Mouse (Mus musculus): ENCODE results near the gene Rap2a. TPM values are rescaled to one million over a fixed set of nuclear protein-coding genes. Genes with fewer than 3 reads are reported as not detected.

Gene Rap2a
- polyA plus RNA-seq, 1 experiment from 2014 or later: 5.5 TPM

GRCm38 (mm10) chr14:120463938-120464727 is 14.1 kb upstream of the Rap2a start:
- no peak overlapping the region for H3K4me2 ChIP-seq (ENCODE audit: low read depth, low read length)
- no peak overlapping the region for H3K4me3 ChIP-seq (ENCODE audit: low read length)
- no peaks in the 10 kb centered on the region for H3K4me1 ChIP-seq (ENCODE audit: control insufficient read depth, insufficient read depth, low read length)
- H3K27me3 ChIP-seq (replicated peaks; ENCODE audit: control insufficient read depth, insufficient read depth, low read length): no peaks in the 10 kb centered on the region
- no peak for ATAC-seq
- H3K36me3 ChIP-seq (ENCODE audit: control insufficient read depth, insufficient read depth, low read length): no peaks in the 10 kb centered on the region
- WGBS: 92% methylated on average over 3 of the region's 3 CpGs
- H3K9ac ChIP-seq (ENCODE audit: low read depth, low read length): no peak overlapping the region
- H3K27ac ChIP-seq (ENCODE audit: low read length): no peak overlapping the region
- H3K9me3 ChIP-seq (ENCODE audit: control insufficient read depth, low read length): no peaks in the 10 kb centered on the region

- 81% methylated on average over 4 of the region's 4 CpGs for WGBS
- H3K4me2 ChIP-seq (ENCODE audit: low read depth, low read length): no peak overlapping the region
- no peak for ATAC-seq
These were observed 11.4 kb upstream of the Rap2a start for GRCm38 (mm10) chr14:120466816-120467215.

GRCm38 (mm10) chr14:120469126-120469790 is 9.0 kb upstream of the Rap2a start:
- Histone ChIP-seq H3K27ac (ENCODE audit: low read length) (no peak overlapping the region), H3K9ac (ENCODE audit: low read depth, low read length) (no peak overlapping the region), H3K4me1 (ENCODE audit: control insufficient read depth, insufficient read depth, low read length) (no peaks in the 10 kb centered on the region), H3K36me3 (ENCODE audit: control insufficient read depth, insufficient read depth, low read length) (no peaks in the 10 kb centered on the region), H3K9me3 (ENCODE audit: control insufficient read depth, low read length) (no peaks in the 10 kb centered on the region), H3K4me3 (ENCODE audit: low read length) (no peak overlapping the region), H3K4me2 (ENCODE audit: low read depth, low read length) (no peak overlapping the region), H3K27me3 (replicated peaks; ENCODE audit: control insufficient read depth, insufficient read depth, low read length) (no peaks in the 10 kb centered on the region)
- ATAC-seq: no peak
- 80% methylated on average over 14 of the region's 14 CpGs for WGBS

More at GRCm38 (mm10) chr14:120466816-120467215, 11.4 kb upstream of the Rap2a start:
- no peaks in the 10 kb centered on the region for H3K4me1 ChIP-seq (ENCODE audit: control insufficient read depth, insufficient read depth, low read length)
- H3K9ac ChIP-seq (ENCODE audit: low read depth, low read length): no peak overlapping the region
- no peaks in the 10 kb centered on the region for H3K9me3 ChIP-seq (ENCODE audit: control insufficient read depth, low read length)
- H3K27me3 ChIP-seq (replicated peaks; ENCODE audit: control insufficient read depth, insufficient read depth, low read length): no peaks in the 10 kb centered on the region
- no peak overlapping the region for H3K27ac ChIP-seq (ENCODE audit: low read length)
- H3K36me3 ChIP-seq (ENCODE audit: control insufficient read depth, insufficient read depth, low read length): no peaks in the 10 kb centered on the region
- H3K4me3 ChIP-seq (ENCODE audit: low read length): no peak overlapping the region

DNA sequence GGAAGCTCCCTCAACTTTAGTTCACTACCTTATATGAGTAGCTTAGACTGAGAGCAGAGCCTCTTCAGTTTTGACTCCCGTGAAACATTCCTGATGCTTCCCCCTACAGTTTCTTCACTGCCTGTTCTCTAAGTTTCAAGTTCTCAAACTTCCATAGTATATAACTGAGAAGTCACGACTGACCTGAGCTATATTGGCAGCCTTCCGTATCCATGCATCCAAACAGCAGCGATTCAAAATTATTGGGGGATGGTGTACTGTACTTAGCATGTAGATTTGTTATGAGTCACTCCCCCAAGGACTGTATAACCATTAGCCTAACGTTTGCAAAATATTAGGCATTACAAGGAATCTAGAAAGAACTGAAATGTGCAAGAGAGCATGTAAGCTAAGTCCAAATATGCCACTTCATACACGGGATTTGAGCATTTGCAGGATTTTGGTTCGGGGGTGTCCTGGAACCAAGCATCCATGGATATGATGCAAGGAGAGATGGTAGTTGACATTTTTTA is 2.0 kb upstream of the Rap2a start:
- no peak for ATAC-seq
- no peak overlapping the region for H3K4me3 ChIP-seq (ENCODE audit: low read length)
- WGBS: 68% methylated on average over 7 of the region's 7 CpGs
- H3K27me3 ChIP-seq (replicated peaks; ENCODE audit: control insufficient read depth, insufficient read depth, low read length): no peaks in the 10 kb centered on the region
- no peaks in the 10 kb centered on the region for H3K36me3 ChIP-seq (ENCODE audit: control insufficient read depth, insufficient read depth, low read length)
- no peaks in the 10 kb centered on the region for H3K9me3 ChIP-seq (ENCODE audit: control insufficient read depth, low read length)
- H3K27ac ChIP-seq (ENCODE audit: low read length): no peak overlapping the region
- no peak overlapping the region for H3K9ac ChIP-seq (ENCODE audit: low read depth, low read length)
- peaks cover 3% of the 10 kb centered on the region; the same call in 1 of the 2 replicates for H3K4me1 ChIP-seq (ENCODE audit: control insufficient read depth, insufficient read depth, low read length)
- H3K4me2 ChIP-seq (ENCODE audit: low read depth, low read length): peak overlapping the region; percentile 57; the same call in 1 of the 2 replicates

GRCm38 (mm10) chr14:120477288-120477981 is 809 bp upstream of the Rap2a start:
- Histone ChIP-seq H3K9me3 (ENCODE audit: control insufficient read depth, low read length) (no peaks in the 10 kb centered on the region), H3K4me2 (ENCODE audit: low read depth, low read length) (peak overlapping the region; percentile 57), H3K27ac (ENCODE audit: low read length) (peak overlapping the region; percentile 98), H3K4me1 (ENCODE audit: control insufficient read depth, insufficient read depth, low read length) (peaks cover 7% of the 10 kb centered on the region; the same call in 1 of the 2 replicates), H3K4me3 (ENCODE audit: low read length) (peak overlapping the region; percentile 88), H3K9ac (ENCODE audit: low read depth, low read length) (peak overlapping the region; percentile 86), H3K27me3 (replicated peaks; ENCODE audit: control insufficient read depth, insufficient read depth, low read length) (no peaks in the 10 kb centered on the region), H3K36me3 (ENCODE audit: control insufficient read depth, insufficient read depth, low read length) (no peaks in the 10 kb centered on the region)
- under 1% methylated on average over 46 of the region's 46 CpGs for WGBS
- ATAC-seq: peak; percentile 94

DNA sequence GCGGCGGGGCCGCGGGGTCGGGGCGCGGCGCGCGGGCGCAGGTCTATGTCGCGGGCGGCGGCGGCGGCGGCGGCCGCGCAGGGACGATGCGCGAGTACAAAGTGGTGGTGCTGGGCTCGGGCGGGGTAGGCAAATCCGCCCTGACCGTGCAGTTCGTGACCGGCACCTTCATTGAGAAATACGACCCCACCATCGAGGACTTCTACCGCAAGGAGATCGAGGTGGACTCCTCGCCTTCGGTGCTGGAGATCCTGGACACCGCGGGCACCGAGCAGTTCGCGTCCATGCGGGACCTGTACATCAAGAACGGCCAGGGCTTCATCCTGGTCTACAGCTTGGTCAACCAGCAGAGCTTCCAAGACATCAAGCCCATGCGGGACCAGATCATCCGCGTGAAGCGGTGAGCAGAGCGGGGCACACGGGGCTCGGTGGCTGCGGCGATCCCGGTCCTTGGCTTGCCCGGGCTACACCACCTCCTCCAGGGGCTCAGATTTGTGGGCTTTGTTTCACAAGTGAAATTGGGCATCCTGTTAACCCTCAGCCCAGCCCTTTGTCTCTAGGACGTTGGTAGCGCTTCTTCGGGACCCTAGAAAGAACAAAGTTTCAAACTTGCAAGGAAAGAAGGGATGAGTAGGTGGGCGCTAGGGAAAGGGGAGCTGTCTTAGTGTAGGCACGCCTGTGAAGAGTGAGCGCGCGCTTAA is 547 bp downstream of the Rap2a start:
- H3K9me3 ChIP-seq (ENCODE audit: control insufficient read depth, low read length): no peaks in the 10 kb centered on the region
- no peaks in the 10 kb centered on the region for H3K36me3 ChIP-seq (ENCODE audit: control insufficient read depth, insufficient read depth, low read length)
- peaks cover 7% of the 10 kb centered on the region; the same call in 1 of the 2 replicates for H3K4me1 ChIP-seq (ENCODE audit: control insufficient read depth, insufficient read depth, low read length)
- ATAC-seq: peak; percentile 40
- H3K9ac ChIP-seq (ENCODE audit: low read depth, low read length): peak overlapping the region; percentile 84
- H3K27ac ChIP-seq (ENCODE audit: low read length): peak overlapping the region; percentile 91
- under 1% methylated on average over 62 of the region's 62 CpGs for WGBS
- H3K27me3 ChIP-seq (replicated peaks; ENCODE audit: control insufficient read depth, insufficient read depth, low read length): no peaks in the 10 kb centered on the region
- H3K4me3 ChIP-seq (ENCODE audit: low read length): peak overlapping the region; percentile 88
- H3K4me2 ChIP-seq (ENCODE audit: low read depth, low read length): peak overlapping the region; percentile 84

DNA sequence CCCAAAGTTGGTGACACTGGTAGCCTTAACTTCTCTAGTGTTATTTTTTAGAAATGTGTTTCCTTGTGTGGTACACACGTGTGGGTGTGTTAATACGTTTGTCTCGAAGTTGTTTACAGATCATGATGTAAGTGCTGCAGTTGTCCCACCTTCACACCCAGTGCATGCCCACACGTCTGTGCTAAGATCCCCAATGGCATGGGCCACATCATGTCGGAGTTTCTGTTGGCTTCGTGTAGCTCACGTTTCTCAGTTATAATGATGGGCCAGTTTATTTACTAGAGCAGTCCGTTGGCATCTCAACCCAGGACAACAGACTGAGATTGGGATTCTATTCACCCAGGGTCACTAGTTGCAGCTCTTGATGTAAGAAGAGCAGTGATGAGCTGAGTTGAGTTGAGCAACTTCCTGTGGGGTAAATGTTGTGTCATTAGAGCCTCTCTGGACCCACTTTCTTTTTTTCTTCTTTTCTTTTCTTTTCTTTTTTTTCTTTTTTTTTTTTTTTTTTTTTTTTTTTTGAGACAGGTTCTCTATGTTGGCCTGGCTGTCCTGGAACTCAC is 2.2 kb downstream of the Rap2a start:
- no peaks in the 10 kb centered on the region for H3K27me3 ChIP-seq (replicated peaks; ENCODE audit: control insufficient read depth, insufficient read depth, low read length)
- H3K9me3 ChIP-seq (ENCODE audit: control insufficient read depth, low read length): no peaks in the 10 kb centered on the region
- no peak overlapping the region for H3K27ac ChIP-seq (ENCODE audit: low read length)
- peaks cover 7% of the 10 kb centered on the region; the same call in 1 of the 2 replicates for H3K4me1 ChIP-seq (ENCODE audit: control insufficient read depth, insufficient read depth, low read length)
- peak overlapping the region; percentile 17 for H3K4me3 ChIP-seq (ENCODE audit: low read length)
- H3K9ac ChIP-seq (ENCODE audit: low read depth, low read length): no peak overlapping the region
- no peaks in the 10 kb centered on the region for H3K36me3 ChIP-seq (ENCODE audit: control insufficient read depth, insufficient read depth, low read length)
- H3K4me2 ChIP-seq (ENCODE audit: low read depth, low read length): peak overlapping the region; percentile 23
- 73% methylated on average over 8 of the region's 8 CpGs for WGBS
- no peak for ATAC-seq

GRCm38 (mm10) chr14:120480927-120481326 is 2.7 kb downstream of the Rap2a start:
- WGBS: 93% methylated on average over 4 of the region's 4 CpGs
- H3K4me3 ChIP-seq (ENCODE audit: low read length): peak overlapping the region; percentile 16; the same call in 1 of the 2 replicates
- no peaks in the 10 kb centered on the region for H3K9me3 ChIP-seq (ENCODE audit: control insufficient read depth, low read length)
- H3K27ac ChIP-seq (ENCODE audit: low read length): no peak overlapping the region
- H3K4me2 ChIP-seq (ENCODE audit: low read depth, low read length): peak overlapping the region; percentile 23
- no peaks in the 10 kb centered on the region for H3K36me3 ChIP-seq (ENCODE audit: control insufficient read depth, insufficient read depth, low read length)
- no peak overlapping the region for H3K9ac ChIP-seq (ENCODE audit: low read depth, low read length)
- ATAC-seq: no peak
- peaks cover 7% of the 10 kb centered on the region; the same call in 1 of the 2 replicates for H3K4me1 ChIP-seq (ENCODE audit: control insufficient read depth, insufficient read depth, low read length)
- no peaks in the 10 kb centered on the region for H3K27me3 ChIP-seq (replicated peaks; ENCODE audit: control insufficient read depth, insufficient read depth, low read length)

Measured in intestine, embryonic 16.5 days (tissue).